Mouse (Mus musculus): ENCODE results near the gene Akap3. TPM values are rescaled to one million over a fixed set of nuclear protein-coding genes. Genes with fewer than 3 reads are reported as not detected.

The Akap3 gene
- polyA plus RNA-seq (2012; ENCODE audit: insufficient read depth, insufficient read length, missing spikeins): not detected in 2 replicates

DNA sequence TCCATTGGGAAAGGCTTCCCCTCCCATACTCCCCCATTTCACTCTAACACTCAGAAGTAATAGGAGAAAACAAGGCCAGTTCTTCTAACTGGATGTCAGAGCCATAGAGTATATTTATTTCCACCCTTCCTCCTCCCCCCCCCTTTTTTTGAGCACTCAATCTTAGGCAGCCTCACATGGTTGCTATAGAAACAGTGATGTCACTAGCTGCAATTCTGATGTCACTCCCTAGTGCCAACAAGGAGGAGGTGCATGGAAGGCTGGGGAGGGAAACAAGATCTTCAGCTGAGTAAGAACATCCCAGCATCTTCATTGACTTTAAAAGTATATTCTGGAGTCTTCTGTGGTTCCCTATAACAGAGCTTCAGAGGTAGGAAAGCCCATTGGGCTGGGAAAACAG is at the start of gene Akap3:
Gene Akap3, plus strand, starts transcription at position 218 of the 400 bp plus-strand sequence.
- H3K4me3 ChIP-seq (ENCODE audit: insufficient read depth, low read depth, low read length): no peak within 1 kb of the TSS

DNA sequence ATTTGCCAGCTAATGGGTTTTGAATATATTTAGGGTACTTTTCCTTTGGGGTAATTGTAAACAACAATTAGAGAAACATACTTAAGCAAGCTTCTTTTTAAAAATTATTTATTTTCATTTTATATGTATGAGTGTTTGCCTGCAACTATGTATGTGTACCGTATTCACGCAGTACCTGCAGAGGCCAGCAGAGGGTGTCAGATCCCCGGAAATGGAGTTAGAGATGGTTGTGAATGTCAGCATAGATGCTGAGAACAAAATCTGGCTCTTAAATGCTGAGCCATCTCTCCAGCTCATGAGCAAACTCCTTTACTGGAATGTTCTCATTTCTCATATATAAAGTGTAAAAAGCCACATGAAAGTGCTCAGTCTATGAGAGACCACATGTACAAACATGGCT is 46.1 kb upstream of the Akap3 start:
- no peak overlapping the region for H3K4me3 ChIP-seq (ENCODE audit: insufficient read depth, low read depth, low read length)
- H3K4me1 ChIP-seq (ENCODE audit: control insufficient read depth, insufficient read depth, insufficient read length, low read length): no peaks in the 10 kb centered on the region
- no peak overlapping the region for H3K27ac ChIP-seq (replicated peaks; ENCODE audit: low read depth, low read length)

More for the DNA sequence above, at the start of gene Akap3:
- H3K27ac ChIP-seq (replicated peaks; ENCODE audit: low read depth, low read length): peak within 1 kb of the TSS; percentile 47; the same call in 1 of the 2 replicates
- peaks cover 4% of the 10 kb centered on the region; the same call in 1 of the 2 replicates for H3K4me1 ChIP-seq (ENCODE audit: control insufficient read depth, insufficient read depth, insufficient read length, low read length)

DNA sequence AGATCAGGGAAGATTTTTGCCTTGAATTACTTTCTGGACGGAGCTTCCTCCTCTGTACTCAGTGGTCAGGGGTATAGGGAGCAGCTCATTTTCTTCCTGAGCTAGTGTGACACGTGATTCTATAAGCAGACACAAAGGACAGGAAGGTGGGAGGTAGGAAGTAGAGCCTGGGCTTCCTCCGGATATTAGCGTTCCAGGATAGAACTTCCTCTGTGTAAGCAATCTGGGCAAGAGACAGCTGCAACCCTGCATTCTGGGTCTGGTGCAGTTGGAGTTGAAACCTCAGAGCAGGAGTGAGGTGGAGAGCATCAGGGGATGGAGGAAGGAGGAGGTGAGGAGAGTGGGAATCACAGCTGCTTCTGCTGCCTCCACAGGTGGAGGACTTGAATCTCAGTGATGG is 44.8 kb upstream of the Akap3 start:
- no peaks in the 10 kb centered on the region for H3K4me1 ChIP-seq (ENCODE audit: control insufficient read depth, insufficient read depth, insufficient read length, low read length)
- peak overlapping the region; percentile 37 for H3K27ac ChIP-seq (replicated peaks; ENCODE audit: low read depth, low read length)
- peak overlapping the region; percentile 6; the same call in 1 of the 2 replicates for H3K4me3 ChIP-seq (ENCODE audit: insufficient read depth, low read depth, low read length)

DNA sequence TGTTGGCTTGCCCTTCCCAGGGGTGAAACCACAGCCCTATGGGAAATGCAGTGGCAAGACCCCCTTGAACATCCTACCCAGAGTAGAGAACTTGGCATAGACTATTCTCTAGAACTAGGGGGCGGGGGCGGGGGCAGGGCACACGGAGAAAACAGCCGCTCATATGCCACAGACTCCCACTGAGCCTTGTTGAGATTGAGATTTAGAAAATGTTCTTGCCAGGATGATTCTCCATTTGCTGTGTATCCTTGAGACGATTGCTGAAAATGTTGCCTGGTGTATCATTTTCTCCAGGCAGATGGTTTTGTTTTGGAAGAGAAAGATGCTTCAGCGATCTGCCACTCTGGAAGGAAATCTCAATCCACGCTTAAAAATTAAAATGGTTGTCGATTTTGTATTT is 44.3 kb upstream of the Akap3 start:
- Histone ChIP-seq H3K27ac (replicated peaks; ENCODE audit: low read depth, low read length) (peak overlapping the region; percentile 5; the same call in 1 of the 2 replicates), H3K4me1 (ENCODE audit: control insufficient read depth, insufficient read depth, insufficient read length, low read length) (no peaks in the 10 kb centered on the region), H3K4me3 (ENCODE audit: insufficient read depth, low read depth, low read length) (peak overlapping the region; percentile 6; the same call in 1 of the 2 replicates)

DNA sequence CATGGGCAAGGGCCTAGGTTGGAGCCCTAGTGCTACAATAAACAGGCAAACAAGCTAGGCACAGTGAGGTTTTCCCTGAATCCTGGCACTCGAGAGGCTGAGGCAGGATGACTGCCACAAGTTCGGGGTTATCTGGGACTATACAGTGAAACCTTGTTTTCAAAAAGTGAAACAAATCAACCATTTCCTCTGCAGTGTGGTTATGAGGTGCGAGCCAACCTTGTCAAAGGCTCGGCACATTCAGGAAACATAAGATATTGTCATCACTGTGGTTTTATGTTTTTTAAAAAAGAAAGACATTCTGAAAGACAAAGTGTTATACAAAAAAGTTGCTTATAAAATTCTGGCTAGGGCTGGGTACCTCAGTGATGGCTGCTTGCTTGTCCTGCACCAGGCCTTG is 41.4 kb upstream of the Akap3 start:
- no peak overlapping the region for H3K4me3 ChIP-seq (ENCODE audit: insufficient read depth, low read depth, low read length)
- H3K27ac ChIP-seq (replicated peaks; ENCODE audit: low read depth, low read length): no peak overlapping the region
- H3K4me1 ChIP-seq (ENCODE audit: control insufficient read depth, insufficient read depth, insufficient read length, low read length): no peaks in the 10 kb centered on the region

DNA sequence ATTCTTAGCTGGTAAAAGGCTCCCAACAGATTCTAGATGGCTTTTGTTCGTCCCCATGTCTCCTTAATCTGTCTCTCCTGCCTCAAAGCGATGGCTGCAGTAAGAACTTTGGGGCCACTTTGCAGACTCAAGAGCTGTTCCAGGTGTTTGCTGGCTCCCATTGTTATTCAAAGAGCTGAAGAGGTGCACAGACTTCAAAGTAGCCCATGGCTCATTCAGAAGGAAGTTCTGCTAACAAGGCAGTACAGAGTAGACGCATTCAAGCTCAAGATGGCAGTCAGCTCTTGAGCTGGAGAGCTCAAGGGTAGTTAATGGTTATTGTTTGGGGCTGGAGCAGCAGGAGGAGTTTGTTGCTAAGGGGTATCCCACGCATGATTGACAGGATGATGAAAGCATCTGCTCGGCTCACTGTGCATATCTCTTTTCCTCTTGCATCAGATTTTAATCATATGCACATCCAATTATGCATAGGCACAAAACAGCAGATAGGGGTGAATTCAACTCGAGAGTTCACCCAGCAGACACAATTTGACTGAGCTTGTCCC is 37.6 kb upstream of the Akap3 start:
- no peak overlapping the region for H3K27ac ChIP-seq (replicated peaks; ENCODE audit: low read depth, low read length)
- H3K4me3 ChIP-seq (ENCODE audit: insufficient read depth, low read depth, low read length): no peak overlapping the region
- H3K4me1 ChIP-seq (ENCODE audit: control insufficient read depth, insufficient read depth, insufficient read length, low read length): no peaks in the 10 kb centered on the region

DNA sequence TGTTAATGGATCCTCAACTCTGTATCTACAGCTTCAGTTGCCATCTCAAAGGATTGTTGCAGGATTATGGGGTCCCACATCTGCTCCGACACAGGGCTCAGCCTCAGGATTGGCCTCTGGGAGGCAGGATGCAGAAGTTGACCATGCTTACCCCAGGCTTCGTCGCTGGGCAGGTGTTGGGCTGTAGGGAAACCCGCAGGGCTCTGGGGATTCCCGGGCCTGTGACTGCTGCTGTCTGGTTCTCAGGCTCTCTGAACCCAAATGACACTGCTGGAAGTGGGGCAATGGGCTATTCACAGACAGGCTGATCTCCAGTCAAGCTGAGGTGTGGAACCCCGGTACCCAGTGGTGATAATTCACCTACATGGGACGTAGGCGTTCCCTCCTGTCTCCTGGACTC is 36.6 kb upstream of the Akap3 start:
- no peaks in the 10 kb centered on the region for H3K4me1 ChIP-seq (ENCODE audit: control insufficient read depth, insufficient read depth, insufficient read length, low read length)
- H3K27ac ChIP-seq (replicated peaks; ENCODE audit: low read depth, low read length): no peak overlapping the region
- H3K4me3 ChIP-seq (ENCODE audit: insufficient read depth, low read depth, low read length): no peak overlapping the region

DNA sequence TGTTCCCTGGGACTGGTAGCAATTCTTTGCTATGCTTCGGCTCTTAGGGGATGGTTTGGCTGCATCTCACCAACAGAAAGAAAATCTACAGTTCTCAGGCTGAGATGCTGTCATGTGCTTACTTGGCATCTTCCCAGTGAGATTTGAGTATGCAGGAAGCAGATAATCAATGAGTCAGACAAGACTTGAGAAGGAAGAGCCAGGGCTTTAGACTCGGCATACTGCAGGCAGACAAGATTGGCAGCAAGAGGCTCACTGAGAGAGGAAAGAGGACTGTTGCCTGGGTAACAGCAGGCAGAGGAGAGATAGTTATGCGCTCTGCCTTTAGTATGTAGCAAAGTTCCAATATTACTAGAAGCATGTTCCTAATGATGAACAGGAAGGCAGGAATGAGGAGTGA is 29.8 kb upstream of the Akap3 start:
- Histone ChIP-seq H3K4me1 (ENCODE audit: control insufficient read depth, insufficient read depth, insufficient read length, low read length) (no peaks in the 10 kb centered on the region), H3K27ac (replicated peaks; ENCODE audit: low read depth, low read length) (no peak overlapping the region), H3K4me3 (ENCODE audit: insufficient read depth, low read depth, low read length) (no peak overlapping the region)

DNA sequence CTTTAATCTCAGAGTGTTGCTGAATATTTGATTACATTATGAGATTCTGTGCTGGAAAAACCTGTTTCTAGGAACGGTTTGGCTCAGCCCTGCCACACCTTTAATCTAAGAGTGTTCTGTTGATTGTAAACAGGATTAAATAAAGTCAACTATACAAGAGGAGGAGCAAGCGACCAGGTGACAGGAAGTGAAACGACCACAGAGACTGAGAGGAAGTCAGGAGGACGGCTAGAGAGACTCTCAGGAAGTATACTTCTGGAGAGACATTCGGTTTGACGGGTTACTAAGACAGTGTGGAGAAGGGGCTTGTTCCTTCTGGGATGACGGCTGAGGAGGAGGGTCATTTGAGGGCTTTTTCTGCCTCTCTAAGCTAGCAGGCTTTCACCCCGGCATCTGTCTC is 16.3 kb upstream of the Akap3 start:
- Histone ChIP-seq H3K4me3 (ENCODE audit: insufficient read depth, low read depth, low read length) (no peak overlapping the region), H3K27ac (replicated peaks; ENCODE audit: low read depth, low read length) (no peak overlapping the region)

DNA sequence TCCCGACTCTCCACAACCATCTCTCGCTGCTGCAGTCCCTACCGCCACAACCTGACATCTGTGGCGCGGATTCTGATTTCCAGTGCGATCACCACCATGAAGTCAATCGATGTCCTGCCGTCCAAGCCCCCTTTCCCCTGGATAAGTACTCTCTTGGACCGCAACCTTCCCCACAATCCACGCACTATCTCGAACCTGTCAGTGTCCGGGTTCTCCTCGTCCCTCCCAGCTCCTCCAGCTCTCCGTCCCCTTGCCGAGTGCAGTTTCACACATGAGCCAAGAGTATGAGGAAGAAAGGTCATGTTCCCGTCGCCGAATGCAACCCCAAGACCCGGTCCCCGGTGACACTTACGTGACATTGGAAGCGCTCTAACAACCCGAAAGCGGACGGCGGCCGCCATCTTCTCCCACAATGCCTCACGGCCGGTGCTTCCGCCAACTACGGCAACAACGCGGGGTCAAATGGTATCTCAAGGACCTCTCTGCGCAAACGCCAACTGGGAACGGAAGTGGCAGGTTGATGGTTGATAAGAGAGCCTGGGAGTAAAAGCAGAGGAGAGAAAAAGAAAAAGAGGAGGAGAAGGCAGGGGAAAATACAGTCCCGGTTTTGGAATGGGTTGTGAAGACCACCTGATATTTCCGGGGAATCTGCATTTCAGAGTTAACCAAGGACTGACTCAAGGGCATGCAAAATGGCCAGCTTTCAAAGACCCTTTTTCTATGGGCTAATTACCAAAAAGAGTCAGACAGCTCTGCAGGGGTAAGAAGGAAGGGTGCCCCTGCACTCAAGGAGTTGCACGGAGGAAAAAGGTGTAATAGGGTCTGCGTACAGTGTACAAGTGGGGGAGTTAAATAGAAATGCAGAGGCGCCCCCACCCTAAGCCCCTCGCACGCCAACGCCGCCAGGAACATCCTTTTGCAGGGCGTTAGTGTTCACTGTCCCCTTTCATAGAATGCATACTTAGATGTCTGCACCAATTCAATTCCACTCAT is 3.9 kb upstream of the Akap3 start, which contains the start of gene Ndufa9:
Gene Ndufa9, minus strand, starts transcription at position 425 of the 993 bp plus-strand sequence.
- H3K27ac ChIP-seq (replicated peaks; ENCODE audit: low read depth, low read length): peak within 1 kb of the TSS; percentile 96
- peak within 1 kb of the TSS; percentile 94 for H3K4me3 ChIP-seq (ENCODE audit: insufficient read depth, low read depth, low read length)
- H3K4me1 ChIP-seq (ENCODE audit: control insufficient read depth, insufficient read depth, insufficient read length, low read length): peaks cover 6% of the 10 kb centered on the region; the same call in 1 of the 2 replicates

More for the DNA sequence above, 16.3 kb upstream of the Akap3 start:
- no peaks in the 10 kb centered on the region for H3K4me1 ChIP-seq (ENCODE audit: control insufficient read depth, insufficient read depth, insufficient read length, low read length)

DNA sequence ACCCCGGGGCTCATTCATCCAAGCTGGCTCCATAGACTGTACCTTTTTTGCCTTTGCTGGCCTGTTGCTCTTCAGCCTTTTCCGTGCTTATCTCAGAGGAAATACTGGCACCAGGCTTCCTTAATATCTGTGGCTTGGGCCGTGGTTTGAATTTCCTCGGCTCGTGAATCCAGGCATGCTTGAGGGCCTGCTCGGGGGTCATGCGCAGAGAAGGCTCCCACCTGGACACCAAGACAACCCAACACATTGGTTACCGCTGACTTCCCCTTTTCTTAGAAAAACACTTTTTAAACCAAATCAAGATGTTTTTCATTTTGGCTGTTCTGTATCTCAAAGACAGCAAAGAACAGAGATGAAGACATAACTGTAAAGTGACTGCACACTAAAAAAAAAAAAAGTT is 24.2 kb downstream of the Akap3 start:
- Histone ChIP-seq H3K4me1 (ENCODE audit: control insufficient read depth, insufficient read depth, insufficient read length, low read length) (no peaks in the 10 kb centered on the region), H3K27ac (replicated peaks; ENCODE audit: low read depth, low read length) (no peak overlapping the region), H3K4me3 (ENCODE audit: insufficient read depth, low read depth, low read length) (no peak overlapping the region)

DNA sequence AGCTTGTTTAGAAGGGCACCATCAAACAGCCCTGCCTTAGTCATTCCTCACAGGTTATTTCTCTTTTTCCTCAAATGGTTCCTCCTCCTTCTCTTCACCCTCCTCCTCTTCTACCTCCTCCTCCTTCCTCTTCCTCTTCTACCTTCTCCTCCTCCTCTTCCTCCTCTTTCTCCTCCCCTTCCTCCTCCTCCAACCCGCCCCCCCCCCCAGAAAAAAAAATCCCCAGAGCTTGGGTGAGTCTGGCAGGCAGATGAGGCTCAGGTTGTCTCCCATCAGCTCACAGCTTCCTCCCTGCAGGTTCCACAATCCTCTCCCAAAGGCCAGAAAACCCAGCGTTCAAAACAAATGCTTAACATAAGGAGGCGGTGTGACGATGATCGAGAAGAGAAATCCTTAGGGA is 54.5 kb downstream of the Akap3 start:
- Histone ChIP-seq H3K27ac (replicated peaks; ENCODE audit: low read depth, low read length) (peak overlapping the region; percentile 74), H3K4me3 (ENCODE audit: insufficient read depth, low read depth, low read length) (no peak overlapping the region), H3K4me1 (ENCODE audit: control insufficient read depth, insufficient read depth, insufficient read length, low read length) (no peaks in the 10 kb centered on the region)

DNA sequence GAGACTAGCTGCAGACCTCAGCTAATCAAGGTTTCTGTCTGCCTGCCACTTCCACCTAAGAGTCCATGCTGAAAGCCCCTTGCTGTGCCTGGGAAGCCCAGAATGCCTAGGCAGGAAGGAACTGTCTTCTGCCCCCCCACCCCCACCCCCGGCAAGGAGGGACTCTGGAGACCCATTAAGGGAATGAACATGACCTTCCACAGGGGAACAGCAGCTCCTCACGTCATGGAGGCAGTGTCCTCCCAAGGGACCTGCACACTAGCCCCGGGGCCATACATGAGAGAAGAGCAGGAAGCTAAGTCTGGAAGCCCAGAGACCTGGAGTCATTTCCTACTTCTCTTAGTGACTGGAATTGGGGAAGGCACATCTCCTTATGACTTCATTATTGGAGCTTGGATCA is 55.0 kb downstream of the Akap3 start:
- peak overlapping the region; percentile 74; the same call in 1 of the 2 replicates for H3K27ac ChIP-seq (replicated peaks; ENCODE audit: low read depth, low read length)
- no peaks in the 10 kb centered on the region for H3K4me1 ChIP-seq (ENCODE audit: control insufficient read depth, insufficient read depth, insufficient read length, low read length)
- no peak overlapping the region for H3K4me3 ChIP-seq (ENCODE audit: insufficient read depth, low read depth, low read length)

DNA sequence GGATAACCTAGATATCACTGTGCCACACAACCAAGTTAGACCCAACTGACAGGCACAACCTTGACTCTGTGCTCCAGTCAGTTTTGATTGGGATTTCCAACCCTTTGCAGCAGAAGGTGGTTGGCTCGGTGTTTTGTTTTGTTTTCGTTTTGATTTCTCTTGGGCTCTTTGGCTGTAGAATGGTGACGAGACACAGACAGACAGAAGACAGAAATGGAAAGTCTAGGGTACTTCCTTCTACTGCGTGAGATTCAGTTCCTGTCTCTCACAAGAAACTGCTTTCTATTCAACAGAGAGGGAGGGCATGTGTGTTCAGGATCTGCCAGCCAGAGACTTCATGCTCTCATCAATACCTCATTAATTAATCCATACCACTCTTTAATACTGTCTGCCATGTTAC is 57.8 kb downstream of the Akap3 start:
- H3K27ac ChIP-seq (replicated peaks; ENCODE audit: low read depth, low read length): no peak overlapping the region
- H3K4me1 ChIP-seq (ENCODE audit: control insufficient read depth, insufficient read depth, insufficient read length, low read length): no peaks in the 10 kb centered on the region
- H3K4me3 ChIP-seq (ENCODE audit: insufficient read depth, low read depth, low read length): peak overlapping the region; percentile 31; the same call in 1 of the 2 replicates

DNA sequence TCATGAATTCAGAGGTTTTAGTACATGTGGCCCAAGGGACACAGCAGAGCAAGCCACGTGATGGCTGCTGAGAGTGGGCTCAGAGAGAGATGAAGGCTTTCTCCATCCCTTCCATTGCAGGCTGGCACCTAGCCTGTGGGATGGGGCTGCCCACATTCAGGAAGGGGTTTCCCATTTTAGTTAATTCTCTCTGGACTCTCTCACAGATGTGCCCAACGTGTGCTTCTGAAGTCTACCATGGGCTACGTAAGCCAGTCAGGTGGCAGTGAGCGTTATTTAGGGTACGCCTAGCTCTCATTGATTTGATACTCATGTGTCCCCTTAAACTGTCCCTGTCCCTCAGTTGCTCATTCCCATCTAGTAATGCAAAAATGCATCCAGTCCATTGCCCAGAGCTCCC is 62.0 kb downstream of the Akap3 start:
- Histone ChIP-seq H3K27ac (replicated peaks; ENCODE audit: low read depth, low read length) (no peak overlapping the region), H3K4me3 (ENCODE audit: insufficient read depth, low read depth, low read length) (no peak overlapping the region), H3K4me1 (ENCODE audit: control insufficient read depth, insufficient read depth, insufficient read length, low read length) (no peaks in the 10 kb centered on the region)

Data from brown adipose tissue, adult 24 weeks (tissue).